Mouse (Mus musculus): ENCODE measurements around the gene Rnf215. TPM values are rescaled to one million over a fixed set of nuclear protein-coding genes. Genes with fewer than 3 reads are reported as not detected.
A peak's percentile ranks its signal among the peaks of the same experiment; 100 is the strongest.
"Not testable (repeated sequence)": the region's sequence is repeated elsewhere in the genome, so short reads cannot be mapped to it uniquely, and the experiment has no call there.

Rnf215 gene
- polyA plus RNA-seq, 1 experiment from 2014 or later, result 45.5 TPM

GRCm38 (mm10) chr11:4097091-4097621 is 37.8 kb upstream of the Rnf215 start:
- ATAC-seq (peak; percentile 47), DNase-seq (ENCODE audit: low spot score) (no peak)
- H3K27me3 ChIP-seq (replicated peaks; ENCODE audit: control insufficient read depth, insufficient read depth, low read length), result no peaks in the 10 kb centered on the region
- no peaks in the 10 kb centered on the region for H3K36me3 ChIP-seq (ENCODE audit: control insufficient read depth, insufficient read depth, low read length)
- H3K9me3 ChIP-seq (replicated peaks; ENCODE audit: control insufficient read depth, low read length), result no peaks in the 10 kb centered on the region
- H3K4me1 ChIP-seq (ENCODE audit: control insufficient read depth, insufficient read depth, low read length), result peaks cover 17% of the 10 kb centered on the region
- WGBS, result 23% methylated on average over 10 of the region's 10 CpGs
- peak overlapping the region; percentile 87 for H3K27ac ChIP-seq (ENCODE audit: low read depth, low read length)
- peak overlapping the region; percentile 83 for H3K4me2 ChIP-seq (ENCODE audit: low read length)
- peak overlapping the region; percentile 86 for H3K9ac ChIP-seq (ENCODE audit: low read length)
- H3K4me3 ChIP-seq (ENCODE audit: low read depth, low read length), result peak overlapping the region; percentile 47

GRCm38 (mm10) chr11:4098120-4098519 is 36.9 kb upstream of the Rnf215 start:
- WGBS, result 60% methylated on average over 8 of the region's 8 CpGs
- no peak for DNase-seq (ENCODE audit: low spot score)
- H3K27me3 ChIP-seq (replicated peaks; ENCODE audit: control insufficient read depth, insufficient read depth, low read length), result no peaks in the 10 kb centered on the region
- no peak overlapping the region; the same call in 1 of the 2 replicates for H3K9ac ChIP-seq (ENCODE audit: low read length)
- H3K4me1 ChIP-seq (ENCODE audit: control insufficient read depth, insufficient read depth, low read length), result peaks cover 17% of the 10 kb centered on the region
- no peaks in the 10 kb centered on the region for H3K36me3 ChIP-seq (ENCODE audit: control insufficient read depth, insufficient read depth, low read length)
- no peak overlapping the region for H3K4me2 ChIP-seq (ENCODE audit: low read length)
- H3K4me3 ChIP-seq (ENCODE audit: low read depth, low read length), result no peak overlapping the region
- H3K9me3 ChIP-seq (replicated peaks; ENCODE audit: control insufficient read depth, low read length), result no peaks in the 10 kb centered on the region
- no peak for ATAC-seq
- H3K27ac ChIP-seq (ENCODE audit: low read depth, low read length), result no peak overlapping the region

- H3K4me3 ChIP-seq (ENCODE audit: low read depth, low read length), result no peak overlapping the region
- H3K9ac ChIP-seq (ENCODE audit: low read length), result peak overlapping the region; percentile 5; the same call in 1 of the 2 replicates
- no peak for ATAC-seq
- H3K36me3 ChIP-seq (ENCODE audit: control insufficient read depth, insufficient read depth, low read length), result no peaks in the 10 kb centered on the region
- H3K4me2 ChIP-seq (ENCODE audit: low read length), result no peak overlapping the region
- DNase-seq (ENCODE audit: low spot score), result no peak
- no peaks in the 10 kb centered on the region for H3K27me3 ChIP-seq (replicated peaks; ENCODE audit: control insufficient read depth, insufficient read depth, low read length)
- H3K9me3 ChIP-seq (replicated peaks; ENCODE audit: control insufficient read depth, low read length), result no peaks in the 10 kb centered on the region
- no peak overlapping the region for H3K27ac ChIP-seq (ENCODE audit: low read depth, low read length)
- WGBS, result 66% methylated on average over 7 of the region's 7 CpGs
- peaks cover 17% of the 10 kb centered on the region for H3K4me1 ChIP-seq (ENCODE audit: control insufficient read depth, insufficient read depth, low read length)
These were observed 36.2 kb upstream of the Rnf215 start for GRCm38 (mm10) chr11:4098816-4099215.

- Histone ChIP-seq H3K27ac (ENCODE audit: low read depth, low read length) (no peak overlapping the region), H3K9me3 (replicated peaks; ENCODE audit: control insufficient read depth, low read length) (no peaks in the 10 kb centered on the region), H3K9ac (ENCODE audit: low read length) (no peak overlapping the region), H3K36me3 (ENCODE audit: control insufficient read depth, insufficient read depth, low read length) (no peaks in the 10 kb centered on the region), H3K27me3 (replicated peaks; ENCODE audit: control insufficient read depth, insufficient read depth, low read length) (no peaks in the 10 kb centered on the region), H3K4me1 (ENCODE audit: control insufficient read depth, insufficient read depth, low read length) (peaks cover 17% of the 10 kb centered on the region), H3K4me2 (ENCODE audit: low read length) (no peak overlapping the region), H3K4me3 (ENCODE audit: low read depth, low read length) (no peak overlapping the region)
- no peak for DNase-seq (ENCODE audit: low spot score)
- WGBS, result 57% methylated on average over 3 of the region's 3 CpGs
- ATAC-seq, result no peak
These were observed 35.6 kb upstream of the Rnf215 start for GRCm38 (mm10) chr11:4099447-4099846.

- ATAC-seq, result no peak
- Histone ChIP-seq H3K4me1 (ENCODE audit: control insufficient read depth, insufficient read depth, low read length) (peaks cover 6% of the 10 kb centered on the region), H3K4me2 (ENCODE audit: low read length) (no peak overlapping the region), H3K27me3 (replicated peaks; ENCODE audit: control insufficient read depth, insufficient read depth, low read length) (no peaks in the 10 kb centered on the region), H3K36me3 (ENCODE audit: control insufficient read depth, insufficient read depth, low read length) (no peaks in the 10 kb centered on the region), H3K27ac (ENCODE audit: low read depth, low read length) (no peak overlapping the region), H3K9ac (ENCODE audit: low read length) (no peak overlapping the region), H3K4me3 (ENCODE audit: low read depth, low read length) (no peak overlapping the region), H3K9me3 (replicated peaks; ENCODE audit: control insufficient read depth, low read length) (no peaks in the 10 kb centered on the region)
- WGBS, result 87% methylated on average over 5 of the region's 5 CpGs
- no peak for DNase-seq (ENCODE audit: low spot score)
These were observed 33.2 kb upstream of the Rnf215 start for GRCm38 (mm10) chr11:4101851-4102250.

- H3K4me1 ChIP-seq (ENCODE audit: control insufficient read depth, insufficient read depth, low read length), result no peaks in the 10 kb centered on the region
- H3K9me3 ChIP-seq (replicated peaks; ENCODE audit: control insufficient read depth, low read length), result no peaks in the 10 kb centered on the region
- 90% methylated on average over 14 of the region's 14 CpGs for WGBS
- no peak overlapping the region for H3K4me3 ChIP-seq (ENCODE audit: low read depth, low read length)
- no peak overlapping the region for H3K4me2 ChIP-seq (ENCODE audit: low read length)
- DNase-seq (ENCODE audit: low spot score) (no peak), ATAC-seq (no peak)
- no peak overlapping the region for H3K27ac ChIP-seq (ENCODE audit: low read depth, low read length)
- no peak overlapping the region for H3K9ac ChIP-seq (ENCODE audit: low read length)
- H3K27me3 ChIP-seq (replicated peaks; ENCODE audit: control insufficient read depth, insufficient read depth, low read length), result no peaks in the 10 kb centered on the region
- H3K36me3 ChIP-seq (ENCODE audit: control insufficient read depth, insufficient read depth, low read length), result no peaks in the 10 kb centered on the region
These were observed 31.5 kb upstream of the Rnf215 start for GRCm38 (mm10) chr11:4103522-4103921.

GRCm38 (mm10) chr11:4104989-4105388 is 30.0 kb upstream of the Rnf215 start:
- H3K4me3 ChIP-seq (ENCODE audit: low read depth, low read length), result no peak overlapping the region
- WGBS, result 80% methylated on average over 5 of the region's 5 CpGs
- ATAC-seq (no peak), DNase-seq (ENCODE audit: low spot score) (no peak)
- no peaks in the 10 kb centered on the region for H3K36me3 ChIP-seq (ENCODE audit: control insufficient read depth, insufficient read depth, low read length)
- H3K27ac ChIP-seq (ENCODE audit: low read depth, low read length), result no peak overlapping the region
- H3K4me2 ChIP-seq (ENCODE audit: low read length), result no peak overlapping the region
- H3K27me3 ChIP-seq (replicated peaks; ENCODE audit: control insufficient read depth, insufficient read depth, low read length), result no peaks in the 10 kb centered on the region
- no peaks in the 10 kb centered on the region for H3K4me1 ChIP-seq (ENCODE audit: control insufficient read depth, insufficient read depth, low read length)
- no peak overlapping the region for H3K9ac ChIP-seq (ENCODE audit: low read length)
- no peaks in the 10 kb centered on the region for H3K9me3 ChIP-seq (replicated peaks; ENCODE audit: control insufficient read depth, low read length)

- Histone ChIP-seq H3K4me1 (ENCODE audit: control insufficient read depth, insufficient read depth, low read length) (no peaks in the 10 kb centered on the region), H3K9me3 (replicated peaks; ENCODE audit: control insufficient read depth, low read length) (no peaks in the 10 kb centered on the region), H3K4me3 (ENCODE audit: low read depth, low read length) (no peak overlapping the region), H3K27me3 (replicated peaks; ENCODE audit: control insufficient read depth, insufficient read depth, low read length) (no peaks in the 10 kb centered on the region), H3K4me2 (ENCODE audit: low read length) (no peak overlapping the region), H3K36me3 (ENCODE audit: control insufficient read depth, insufficient read depth, low read length) (no peaks in the 10 kb centered on the region), H3K27ac (ENCODE audit: low read depth, low read length) (no peak overlapping the region), H3K9ac (ENCODE audit: low read length) (no peak overlapping the region)
- 75% methylated on average over 6 of the region's 6 CpGs for WGBS
- ATAC-seq (no peak), DNase-seq (ENCODE audit: low spot score) (no peak)
These were observed 29.6 kb upstream of the Rnf215 start for GRCm38 (mm10) chr11:4105444-4105843.

- not testable (repeated sequence) for H3K4me1 ChIP-seq (ENCODE audit: control insufficient read depth, insufficient read depth, low read length); H3K27ac ChIP-seq (ENCODE audit: low read depth, low read length); H3K9ac ChIP-seq (ENCODE audit: low read length); DNase-seq (ENCODE audit: low spot score); H3K36me3 ChIP-seq (ENCODE audit: control insufficient read depth, insufficient read depth, low read length); H3K9me3 ChIP-seq (replicated peaks; ENCODE audit: control insufficient read depth, low read length); H3K4me2 ChIP-seq (ENCODE audit: low read length); H3K4me3 ChIP-seq (ENCODE audit: low read depth, low read length); ATAC-seq; H3K27me3 ChIP-seq (replicated peaks; ENCODE audit: control insufficient read depth, insufficient read depth, low read length)
- 96% methylated on average over 4 of the region's 6 CpGs for WGBS
These were observed 27.1 kb upstream of the Rnf215 start for GRCm38 (mm10) chr11:4107901-4108300.
